Mouse (Mus musculus) MEL (cell line): Measurements from ENCODE around the gene Abtb1. TPM values are rescaled to one million over a fixed set of nuclear protein-coding genes. Genes with fewer than 3 reads are reported as not detected.

Experiments used
- DNase-seq: peaks from one replicate; pipeline ENCODE4 v3.0.0; 2011; ENCODE audit warnings: low read depth, low spot score
- H3K27ac ChIP-seq: 2 replicates; pipeline ENCODE4 v1.5.1; 2012; ENCODE audit warnings: low read depth, mild to moderate bottlenecking, control low read depth, low read length, moderate library complexity; ENCODE audit not compliant: control insufficient read depth
- H3K27me3 ChIP-seq, 2 experiments: fragments of 150-350 bp in 1 of 2; sonication (generic) in 1 of 2; 2 replicates each; pipeline ENCODE4 v1.6.1; 2012; ENCODE audit warnings: low read length in 2 of 2, mild to moderate bottlenecking in 2 of 2, improper control_type of control experiment in 1 of 2, moderate library complexity in 1 of 2; ENCODE audit not compliant: insufficient read depth in 2 of 2, control insufficient read depth in 1 of 2
- H3K36me3 ChIP-seq, 2 experiments: 2 replicates each; pipeline ENCODE4 v1.6.1; 2012 to 2014; ENCODE audit warnings: low read length in 2 of 2, improper control_type of control experiment in 1 of 2, inconsistent platforms in 1 of 2, mild to moderate bottlenecking in 1 of 2; ENCODE audit not compliant: insufficient read depth in 2 of 2, control insufficient read depth in 1 of 2
- H3K4me1 ChIP-seq, 2 experiments: fragments of 150-350 bp in 1 of 2; sonication (generic) in 1 of 2; 2 replicates each; pipeline ENCODE4 v1.6.1; 2012; ENCODE audit warnings: low read length in 2 of 2, improper control_type of control experiment in 1 of 2, mild to moderate bottlenecking in 1 of 2; ENCODE audit not compliant: insufficient read depth in 2 of 2, control insufficient read depth in 1 of 2
- H3K4me3 ChIP-seq, 2 experiments: fragments of 150-350 bp in 1 of 2; sonication (generic) in 1 of 2; 2 replicates each; pipeline ENCODE4 v1.5.1; 2012; ENCODE audit warnings: low read depth in 2 of 2, low read length in 2 of 2, mild to moderate bottlenecking in 2 of 2, moderate library complexity in 2 of 2, control low read depth in 1 of 2, improper control_type of control experiment in 1 of 2; ENCODE audit not compliant: control insufficient read depth in 1 of 2, insufficient read depth in 1 of 2
- H3K79me2 ChIP-seq: 2 replicates; pipeline ENCODE4 v1.6.1; 2012; ENCODE audit warnings: mild to moderate bottlenecking, low read length, moderate library complexity; ENCODE audit not compliant: control insufficient read depth, poor library complexity, insufficient read depth
- H3K9ac ChIP-seq: 2 replicates; pipeline ENCODE4 v1.6.1; 2012; ENCODE audit warnings: low read depth, mild to moderate bottlenecking, control low read depth, low read length, moderate library complexity; ENCODE audit not compliant: control insufficient read depth, poor library complexity, severe bottlenecking
- H3K9me3 ChIP-seq: fragments of 150-350 bp; sonication (generic); replicated peaks from 2 replicates; pipeline ENCODE4 v1.6.1; 2012; ENCODE audit warnings: mild to moderate bottlenecking, low read length, improper control_type of control experiment, moderate library complexity; ENCODE audit not compliant: insufficient read depth
- CHD2 ChIP-seq: IDR thresholded peaks from 2 replicates; pipeline ENCODE4 v1.6.1; 2011; ENCODE audit warnings: low read length, improper control_type of control experiment
- E2F4 ChIP-seq: IDR thresholded peaks from 2 replicates; pipeline ENCODE4 v1.6.1; 2011; ENCODE audit warnings: low read depth, low read length, improper control_type of control experiment, borderline replicate concordance
- ELF1 ChIP-seq: IDR thresholded peaks from 2 replicates; pipeline ENCODE4 v1.6.1; 2014; ENCODE audit warnings: low read depth, mild to moderate bottlenecking, inconsistent platforms, low read length, improper control_type of control experiment, moderate library complexity
- EP300 ChIP-seq, 2 experiments: IDR thresholded peaks; 2 replicates each; pipeline ENCODE4 v1.6.1; 2011; ENCODE audit warnings: improper control_type of control experiment in 2 of 2, low read length in 2 of 2, low read depth in 1 of 2, mild to moderate bottlenecking in 1 of 2
- JUND ChIP-seq: IDR thresholded peaks from 2 replicates; pipeline ENCODE4 v1.6.1; 2011; ENCODE audit warnings: low read depth, mild to moderate bottlenecking, improper control_type of control experiment, low read length
- KAT2A ChIP-seq: conservative IDR thresholded peaks from 2 replicates; pipeline ENCODE4 v1.6.1; 2012; ENCODE audit warnings: low read depth, low read length, improper control_type of control experiment, inconsistent platforms
- MAX ChIP-seq: IDR thresholded peaks from 2 replicates; pipeline ENCODE4 v1.6.1; 2011; ENCODE audit warnings: low read length, improper control_type of control experiment
- MEF2A ChIP-seq: IDR thresholded peaks from 2 replicates; pipeline ENCODE4 v1.6.1; 2014; ENCODE audit warnings: low read depth, mild to moderate bottlenecking, inconsistent platforms, low read length, improper control_type of control experiment; ENCODE audit not compliant: poor library complexity, insufficient replicate concordance, severe bottlenecking; ENCODE audit errors: extremely low read depth
- MXI1 ChIP-seq: IDR thresholded peaks from 2 replicates; pipeline ENCODE4 v1.6.1; 2011; ENCODE audit warnings: mild to moderate bottlenecking, low read depth, low read length, improper control_type of control experiment
- POLR2AphosphoS2 ChIP-seq: IDR thresholded peaks from 2 replicates; pipeline ENCODE4 v1.6.1; 2011; ENCODE audit warnings: low read length, improper control_type of control experiment
- RAD21 ChIP-seq: IDR thresholded peaks from 2 replicates; pipeline ENCODE4 v1.6.1; 2011; ENCODE audit warnings: mild to moderate bottlenecking, low read depth, low read length, improper control_type of control experiment
- SIN3A ChIP-seq: IDR thresholded peaks from 2 replicates; pipeline ENCODE4 v1.6.1; 2012; ENCODE audit warnings: low read length, improper control_type of control experiment, inconsistent platforms
- TCF12 ChIP-seq: IDR thresholded peaks from 2 replicates; pipeline ENCODE4 v1.6.1; 2014; ENCODE audit warnings: low read depth, mild to moderate bottlenecking, inconsistent platforms, low read length, improper control_type of control experiment, moderate library complexity
- UBTF ChIP-seq: IDR thresholded peaks from 2 replicates; pipeline ENCODE4 v1.6.1; 2012; ENCODE audit warnings: low read depth, mild to moderate bottlenecking, inconsistent platforms, low read length, improper control_type of control experiment, moderate library complexity, borderline replicate concordance; ENCODE audit not compliant: insufficient read depth
- ZKSCAN1 ChIP-seq: IDR thresholded peaks from 2 replicates; pipeline ENCODE4 v1.6.1; 2012; ENCODE audit warnings: low read depth, mild to moderate bottlenecking, inconsistent platforms, low read length, improper control_type of control experiment, moderate library complexity
- polyA plus RNA-seq, 2 experiments: library from polyadenylated mRNA; stranded (reverse) in 1 of 2; unstranded in 1 of 2; fragments of >175 nt in 1 of 2; fragments of >200 nt in 1 of 2; gene quantifications; 2 replicates each; pipeline versions ENCODE4 v1.2.1 to v1.2.4; 2012; ENCODE audit warnings: low replicate concordance in 2 of 2, low read depth in 1 of 2; ENCODE audit not compliant: insufficient read length in 2 of 2, insufficient read depth in 1 of 2, missing spikeins in 1 of 2
- total RNA-seq: library from RNA; depleted of rRNA; stranded (reverse); fragments of 300-350 nt; gene quantifications from 2 replicates; pipeline ENCODE4 v1.2.3, GENCODE M21; 2012

Abtb1 gene
- total and polyA plus RNA-seq, 3 experiments, result 7.4 to 16.9 TPM; not detected in 1

- no peak for TF ChIP-seq ZKSCAN1
- no peak for TF ChIP-seq ELF1
- TF ChIP-seq RAD21, result no peak
- no peak for TF ChIP-seq EP300 (IDR thresholded peaks at IDR 0.05; ENCODE audit: low read depth in 1 of 2, low read length in 2 of 2)
- TF ChIP-seq MXI1, result no peak
- TF ChIP-seq JUND, result no peak
- TF ChIP-seq MEF2A, result no peak
- no peak for TF ChIP-seq POLR2AphosphoS2
- TF ChIP-seq UBTF, result no peak
- TF ChIP-seq E2F4, result no peak
- no peak for TF ChIP-seq CHD2
- TF ChIP-seq MAX, result no peak
- no peak for TF ChIP-seq TCF12
These were observed 12.2 kb downstream of the Abtb1 start for GRCm38 (mm10) chr6:88829579-88829978.

GRCm38 (mm10) chr6:88828206-88829009 lies 13.4 kb downstream of the Abtb1 start:
- peaks cover 0 to 3% of the 10 kb centered on the region in 2 experiments; a peak in 1 of 4 replicates for H3K36me3 ChIP-seq
- H3K27ac ChIP-seq, result no peak overlapping the region
- H3K79me2 ChIP-seq, result no peaks in the 10 kb centered on the region
- no peak overlapping the region for H3K4me3 ChIP-seq
- H3K27me3 ChIP-seq, result no peaks in the 10 kb centered on the region
- H3K4me1 ChIP-seq, result peaks cover 4% of the 10 kb centered on the region in 2 experiments; a peak in 3 of 4 replicates
- H3K9me3 ChIP-seq, result no peaks in the 10 kb centered on the region
- DNase-seq, result no peak
- no peak overlapping the region for H3K9ac ChIP-seq
- no peak for TF ChIP-seq KAT2A
- no peak for TF ChIP-seq TCF12
- TF ChIP-seq MEF2A, result no peak
- no peak for TF ChIP-seq SIN3A
- TF ChIP-seq UBTF, result no peak

More at GRCm38 (mm10) chr6:88829579-88829978, 12.2 kb downstream of the Abtb1 start:
- Histone ChIP-seq H3K4me1 (peaks cover 4% of the 10 kb centered on the region in 2 experiments; a peak in 3 of 4 replicates), H3K36me3 (peaks cover 0 to 3% of the 10 kb centered on the region in 2 experiments; a peak in 1 of 4 replicates), H3K9ac (no peak overlapping the region), H3K4me3 (no peak overlapping the region), H3K79me2 (no peaks in the 10 kb centered on the region), H3K27me3 (no peaks in the 10 kb centered on the region), H3K27ac (no peak overlapping the region), H3K9me3 (no peaks in the 10 kb centered on the region)
- no peak for DNase-seq
